Mouse (Mus musculus) kidney, embryonic 14.5 days (tissue): Measurements from ENCODE around the gene Xylb. TPM values are rescaled to one million over a fixed set of nuclear protein-coding genes. Genes with fewer than 3 reads are reported as not detected.

Source experiments
- ATAC-seq: fragments of 200-750 bp; cut with Nextera tagmentation; 2 replicates; pipeline ENCODE4 v1.8.0; 2017; ENCODE audit warnings: moderate number of reproducible peaks, mild to moderate bottlenecking, moderate TSS enrichment, moderate library complexity; ENCODE audit not compliant: low FRiP score, low TSS enrichment
- H3K27ac ChIP-seq: fragments of 300-500 bp; sonication (generic); 2 replicates; pipeline ENCODE4 v1.5.1; 2014; ENCODE audit warnings: low read depth, mild to moderate bottlenecking, low read length, moderate library complexity, mixed read lengths
- H3K27me3 ChIP-seq: fragments of 300-500 bp; sonication (generic); 2 replicates; pipeline ENCODE4 v1.6.1; 2014; ENCODE audit warnings: mild to moderate bottlenecking, low read length; ENCODE audit not compliant: control insufficient read depth, insufficient read depth
- H3K36me3 ChIP-seq: fragments of 300-500 bp; sonication (generic); 2 replicates; pipeline ENCODE4 v1.6.1; 2014; ENCODE audit warnings: low read length, mixed read lengths; ENCODE audit not compliant: control insufficient read depth, insufficient read depth
- H3K4me1 ChIP-seq: fragments of 300-500 bp; sonication (generic); 2 replicates; pipeline ENCODE4 v1.6.1; 2014; ENCODE audit warnings: low read length, mixed read lengths; ENCODE audit not compliant: control insufficient read depth, insufficient read depth
- H3K4me2 ChIP-seq: fragments of 300-500 bp; sonication (generic); replicated peaks from 2 replicates; pipeline ENCODE4 v1.6.1; 2014; ENCODE audit warnings: low read depth, mild to moderate bottlenecking, low read length
- H3K4me3 ChIP-seq: fragments of 300-500 bp; sonication (generic); 2 replicates; pipeline ENCODE4 v1.5.1; 2014; ENCODE audit warnings: mild to moderate bottlenecking, low read length
- H3K9ac ChIP-seq: fragments of 300-500 bp; sonication (generic); 2 replicates; pipeline ENCODE4 v1.6.1; 2014; ENCODE audit warnings: low read depth, mild to moderate bottlenecking, low read length, moderate library complexity
- H3K9me3 ChIP-seq: fragments of 300-500 bp; sonication (generic); 2 replicates; pipeline ENCODE4 v1.6.1; 2016; ENCODE audit warnings: low read length; ENCODE audit not compliant: control insufficient read depth
- WGBS: fragments of 180-500 bp; shearing (Covaris S2); extraction: QIAGEN DNeasy Blood & Tissue Kit; methylation state at CpG from one replicate; pipeline ENCODE4 v1.1.7; 2014; 5-methylcytosine and 5-hydroxymethylcytosine counted together
- polyA plus RNA-seq: library from polyadenylated mRNA; unstranded; fragments of >200 nt; fragmentation: Nextera tagmentation; extraction: Ambion mirVana; gene quantifications from 2 replicates; pipeline ENCODE4 v1.2.1, GENCODE M21; 2014

Gene Xylb
- polyA plus RNA-seq, 1 experiment from 2014 or later: 17.9 TPM

DNA sequence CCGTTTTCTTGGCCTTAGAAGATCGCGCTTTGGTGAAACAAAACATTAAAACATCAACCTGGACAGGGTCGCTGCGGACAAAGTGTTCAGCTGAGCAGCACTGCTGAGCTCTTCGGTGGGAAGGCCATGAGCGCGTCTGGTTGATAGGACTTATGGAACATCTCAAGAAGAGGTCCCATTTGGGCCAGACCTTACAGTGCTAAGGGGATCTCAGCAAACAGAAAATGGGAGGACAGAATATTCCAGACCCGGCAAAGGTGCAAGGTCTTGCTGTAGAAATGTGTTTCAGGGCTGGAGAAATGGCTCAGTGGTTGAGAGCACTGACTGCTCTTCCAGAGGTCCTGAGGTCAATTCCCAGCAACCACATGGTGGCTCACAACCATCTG is 33.9 kb upstream of the Xylb start:
- peak overlapping the region; percentile 93 for H3K27ac ChIP-seq
- H3K9ac ChIP-seq: peak overlapping the region; percentile 86
- peak overlapping the region; percentile 91 for H3K4me3 ChIP-seq
- 5% methylated on average over 9 of the region's 9 CpGs for WGBS
- ATAC-seq: peak; percentile 13; the same call in 1 of the 2 replicates
- H3K9me3 ChIP-seq: no peaks in the 10 kb centered on the region
- no peaks in the 10 kb centered on the region for H3K27me3 ChIP-seq
- peaks cover 11% of the 10 kb centered on the region for H3K4me1 ChIP-seq
- peak overlapping the region; percentile 95 for H3K4me2 ChIP-seq
- no peaks in the 10 kb centered on the region for H3K36me3 ChIP-seq

DNA sequence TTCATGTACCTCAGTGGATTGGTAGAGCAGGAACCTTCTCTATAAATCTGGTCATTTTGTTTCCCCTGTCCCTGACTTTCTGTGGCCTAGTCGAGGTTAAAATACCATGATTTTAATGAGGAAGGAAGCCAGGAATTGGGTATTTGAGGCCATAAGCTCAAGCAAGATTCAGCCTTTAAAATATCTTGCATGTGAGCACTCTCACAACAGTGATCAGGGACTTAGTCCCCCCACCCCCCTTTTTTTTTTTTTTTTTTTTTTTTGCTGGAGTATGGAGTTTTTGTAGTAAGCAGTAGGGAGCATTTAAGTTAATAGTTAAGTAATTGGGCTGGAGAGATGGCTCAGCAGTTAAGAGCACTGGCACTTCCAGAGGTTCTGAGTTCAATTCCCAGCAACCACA is 33.1 kb upstream of the Xylb start:
- ATAC-seq: no peak
- peaks cover 11% of the 10 kb centered on the region for H3K4me1 ChIP-seq
- no peaks in the 10 kb centered on the region for H3K36me3 ChIP-seq
- no peak overlapping the region for H3K4me2 ChIP-seq
- WGBS: 64% methylated on average over 1 of the region's 1 CpGs
- H3K4me3 ChIP-seq: no peak overlapping the region
- H3K9me3 ChIP-seq: no peaks in the 10 kb centered on the region
- H3K9ac ChIP-seq: no peak overlapping the region
- H3K27me3 ChIP-seq: no peaks in the 10 kb centered on the region
- no peak overlapping the region for H3K27ac ChIP-seq

DNA sequence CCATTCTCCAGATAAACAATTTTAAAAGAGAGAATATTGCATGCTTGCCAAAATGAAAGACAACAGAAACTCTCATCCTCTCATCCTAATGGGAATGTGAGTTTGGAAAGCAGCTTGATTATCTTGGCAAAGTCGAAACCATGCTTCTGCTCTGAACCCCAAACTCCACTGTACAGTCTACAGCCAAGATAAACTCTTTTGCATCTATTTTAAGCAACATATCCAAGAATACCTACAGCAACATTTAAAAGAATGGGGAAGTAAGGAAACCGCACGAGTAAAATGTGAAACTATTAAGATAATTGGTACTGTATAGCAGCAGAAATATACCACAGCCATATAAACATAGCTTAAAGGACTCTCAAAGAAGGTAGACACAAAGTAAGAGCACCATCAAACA is 28.7 kb upstream of the Xylb start:
- Histone ChIP-seq H3K9me3 (no peaks in the 10 kb centered on the region), H3K9ac (no peak overlapping the region), H3K4me1 (no peaks in the 10 kb centered on the region), H3K27me3 (no peaks in the 10 kb centered on the region), H3K27ac (no peak overlapping the region), H3K4me3 (no peak overlapping the region), H3K4me2 (no peak overlapping the region), H3K36me3 (no peaks in the 10 kb centered on the region)
- ATAC-seq: no peak
- WGBS: 75% methylated on average over 3 of the region's 3 CpGs

DNA sequence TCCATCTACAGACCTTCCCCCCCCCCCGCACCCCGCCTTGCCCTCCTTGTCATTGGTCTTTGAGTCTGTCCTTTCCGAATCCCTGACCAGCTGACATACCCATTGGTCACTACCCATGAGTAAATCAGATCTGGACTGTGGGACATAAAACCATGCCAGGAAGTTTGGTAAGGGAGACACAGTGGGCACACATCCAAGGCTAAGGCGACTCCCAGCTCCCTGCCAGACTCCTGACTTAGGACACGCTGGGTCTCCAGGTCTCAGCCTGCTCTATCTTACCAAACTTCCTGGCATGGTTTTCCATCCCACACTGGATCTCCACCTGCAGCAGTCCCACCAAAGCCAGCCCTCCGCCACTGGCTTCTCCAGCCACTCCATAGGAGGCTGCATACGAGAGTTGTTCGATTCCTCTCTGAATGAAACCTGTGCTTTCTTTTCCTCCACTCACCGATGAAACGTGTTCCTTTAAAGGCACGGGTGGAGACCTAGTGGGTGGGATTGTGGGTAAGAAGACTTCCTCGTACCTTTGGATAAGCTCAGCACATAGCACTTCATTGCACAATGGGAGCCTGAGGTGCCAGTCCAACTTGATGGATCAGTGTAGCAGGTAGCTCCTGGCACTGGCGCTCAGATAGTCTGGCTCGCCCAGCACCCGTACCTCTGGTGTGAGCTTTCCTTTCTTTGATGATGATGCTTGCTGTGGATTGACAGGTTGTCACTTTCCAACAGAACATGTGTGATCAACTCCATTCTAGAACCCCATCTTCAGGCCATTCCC is 26.8 kb upstream of the Xylb start:
- no peaks in the 10 kb centered on the region for H3K9me3 ChIP-seq
- no peak overlapping the region for H3K4me2 ChIP-seq
- no peak overlapping the region for H3K4me3 ChIP-seq
- no peaks in the 10 kb centered on the region for H3K4me1 ChIP-seq
- 88% methylated on average over 15 of the region's 15 CpGs for WGBS
- H3K27ac ChIP-seq: no peak overlapping the region
- no peaks in the 10 kb centered on the region for H3K36me3 ChIP-seq
- ATAC-seq: no peak
- no peak overlapping the region for H3K9ac ChIP-seq
- H3K27me3 ChIP-seq: no peaks in the 10 kb centered on the region

- Histone ChIP-seq H3K36me3 (no peaks in the 10 kb centered on the region; the same call in 1 of the 2 replicates), H3K27me3 (no peaks in the 10 kb centered on the region), H3K4me3 (no peak overlapping the region), H3K9me3 (no peaks in the 10 kb centered on the region), H3K4me1 (peaks cover 4% of the 10 kb centered on the region; the same call in 1 of the 2 replicates), H3K4me2 (no peak overlapping the region), H3K27ac (no peak overlapping the region), H3K9ac (no peak overlapping the region)
- ATAC-seq: no peak
- WGBS: 61% methylated on average over 10 of the region's 10 CpGs
These were observed 22.9 kb upstream of the Xylb start for GRCm38 (mm10) chr9:119334324-119334723.

GRCm38 (mm10) chr9:119334834-119335233 is 22.3 kb upstream of the Xylb start:
- Histone ChIP-seq H3K9ac (no peak overlapping the region), H3K27me3 (no peaks in the 10 kb centered on the region), H3K4me3 (no peak overlapping the region), H3K4me2 (no peak overlapping the region), H3K4me1 (peaks cover 4% of the 10 kb centered on the region; the same call in 1 of the 2 replicates), H3K36me3 (no peaks in the 10 kb centered on the region; the same call in 1 of the 2 replicates), H3K27ac (no peak overlapping the region), H3K9me3 (no peaks in the 10 kb centered on the region)
- WGBS: 88% methylated on average over 2 of the region's 2 CpGs
- no peak for ATAC-seq

GRCm38 (mm10) chr9:119335571-119335970 is 21.6 kb upstream of the Xylb start:
- Histone ChIP-seq H3K4me2 (no peak overlapping the region), H3K4me1 (peaks cover 8% of the 10 kb centered on the region), H3K4me3 (no peak overlapping the region), H3K27ac (no peak overlapping the region), H3K9ac (no peak overlapping the region), H3K27me3 (no peaks in the 10 kb centered on the region), H3K9me3 (no peaks in the 10 kb centered on the region), H3K36me3 (no peaks in the 10 kb centered on the region; the same call in 1 of the 2 replicates)
- 85% methylated on average over 4 of the region's 4 CpGs for WGBS
- ATAC-seq: no peak

- Histone ChIP-seq H3K36me3 (no peaks in the 10 kb centered on the region; the same call in 1 of the 2 replicates), H3K27me3 (no peaks in the 10 kb centered on the region), H3K4me2 (no peak overlapping the region), H3K9me3 (no peaks in the 10 kb centered on the region), H3K4me3 (no peak overlapping the region), H3K4me1 (peaks cover 19% of the 10 kb centered on the region), H3K9ac (no peak overlapping the region), H3K27ac (no peak overlapping the region)
- no peak for ATAC-seq
- 75% methylated on average over 14 of the region's 14 CpGs for WGBS
These were observed 19.3 kb upstream of the Xylb start for GRCm38 (mm10) chr9:119337842-119338241.

DNA sequence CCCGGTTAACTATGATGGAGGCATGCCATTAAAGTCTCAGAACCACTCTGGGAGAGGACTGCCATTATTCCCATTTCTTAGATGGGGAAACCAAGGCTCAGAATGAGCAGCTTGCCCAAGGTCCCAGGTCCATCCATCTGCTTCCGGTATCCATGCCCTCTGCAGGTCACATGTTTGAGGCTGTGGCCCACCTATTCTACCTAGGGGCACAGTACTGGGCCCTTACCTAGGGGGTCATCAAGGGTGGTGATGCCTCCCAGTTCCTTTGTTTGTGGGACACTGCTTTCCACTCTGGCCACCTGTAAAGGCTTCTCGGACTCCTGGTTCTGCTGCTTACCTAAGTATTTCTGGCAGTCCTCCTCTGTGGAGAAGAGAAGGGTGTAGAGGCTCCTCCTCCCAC is 18.8 kb upstream of the Xylb start:
- Histone ChIP-seq H3K4me1 (peaks cover 19% of the 10 kb centered on the region), H3K27ac (no peak overlapping the region), H3K9ac (no peak overlapping the region), H3K27me3 (no peaks in the 10 kb centered on the region), H3K9me3 (no peaks in the 10 kb centered on the region), H3K36me3 (peaks cover 5% of the 10 kb centered on the region; the same call in 1 of the 2 replicates), H3K4me2 (no peak overlapping the region), H3K4me3 (no peak overlapping the region)
- no peak for ATAC-seq
- 92% methylated on average over 3 of the region's 3 CpGs for WGBS
